Mouse (Mus musculus): ENCODE measurements around the gene Afm. TPM values are rescaled to one million over a fixed set of nuclear protein-coding genes. Genes with fewer than 3 reads are reported as not detected.

Gene Afm
- polyA plus RNA-seq, 1 experiment: not detected

GRCm38 (mm10) chr5:90560743-90561142 lies 42.0 kb downstream of the Afm start, which contains the start of gene 5830473C10Rik:
Gene 5830473C10Rik, plus strand, starts transcription at chr5:90561107.
- Histone ChIP-seq H3K4me3 (replicated peaks; ENCODE audit: insufficient read depth, low read depth, low read length) (no peak within 1 kb of the TSS), H3K4me1 (ENCODE audit: control insufficient read depth, insufficient read depth, low read length) (no peaks in the 10 kb centered on the region), H3K27ac (ENCODE audit: insufficient read depth, low read length) (no peak within 1 kb of the TSS), H3K27me3 (ENCODE audit: control insufficient read depth, insufficient read depth, low read length) (no peaks in the 10 kb centered on the region)
- whole genome bisulfite sequencing: 90% methylated on average over 6 of the region's 6 CpGs
- TF ChIP-seq CTCF (IDR thresholded peaks at IDR 0.05; ENCODE audit: borderline replicate concordance, insufficient read depth, low read depth, low read length) (no peak), POLR2A (IDR thresholded peaks at IDR 0.05; ENCODE audit: borderline replicate concordance, insufficient read depth, low read length) (no peak)
- no peak for DNase-seq

DNA sequence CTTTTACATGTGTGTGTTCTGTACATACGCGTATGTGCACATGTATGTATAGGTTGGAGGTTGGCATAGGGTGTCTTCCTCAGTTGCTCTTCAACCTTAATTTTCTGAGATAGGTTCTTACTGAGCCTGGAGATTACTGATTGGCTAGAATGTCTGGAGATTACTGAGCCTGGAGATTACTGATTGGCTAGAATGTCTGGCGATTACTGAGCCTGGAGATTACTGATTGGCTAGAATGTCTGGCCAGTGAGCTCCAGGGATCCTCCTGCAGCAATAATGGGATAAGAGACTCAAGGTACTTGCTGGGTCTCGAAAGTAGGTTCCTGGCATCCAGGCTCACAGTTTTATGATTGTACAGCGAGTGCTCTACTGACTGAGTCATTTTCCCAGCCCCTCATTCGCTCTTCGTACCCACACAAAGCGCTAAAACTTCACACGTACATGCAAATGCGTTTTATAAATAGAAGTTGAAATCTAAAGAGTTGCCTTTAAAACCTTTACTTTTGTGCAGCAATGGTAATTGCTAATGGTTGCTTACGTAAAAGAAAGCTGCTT lies 43.1 kb downstream of the Afm start:
- no peak for DNase-seq
- no peak overlapping the region for H3K27ac ChIP-seq (ENCODE audit: insufficient read depth, low read length)
- 93% methylated on average over 11 of the region's 11 CpGs for WGBS
- no peaks in the 10 kb centered on the region for H3K27me3 ChIP-seq (ENCODE audit: control insufficient read depth, insufficient read depth, low read length)
- TF ChIP-seq POLR2A (IDR thresholded peaks at IDR 0.05; ENCODE audit: borderline replicate concordance, insufficient read depth, low read length): no peak
- no peak for TF ChIP-seq CTCF (IDR thresholded peaks at IDR 0.05; ENCODE audit: borderline replicate concordance, insufficient read depth, low read depth, low read length)
- H3K4me1 ChIP-seq (ENCODE audit: control insufficient read depth, insufficient read depth, low read length): no peaks in the 10 kb centered on the region
- no peak overlapping the region for H3K4me3 ChIP-seq (replicated peaks; ENCODE audit: insufficient read depth, low read depth, low read length)

- no peaks in the 10 kb centered on the region for H3K27me3 ChIP-seq (ENCODE audit: control insufficient read depth, insufficient read depth, low read length)
- H3K4me1 ChIP-seq (ENCODE audit: control insufficient read depth, insufficient read depth, low read length): no peaks in the 10 kb centered on the region
- H3K27ac ChIP-seq (ENCODE audit: insufficient read depth, low read length): no peak overlapping the region
- DNase-seq: no peak
- no peak for TF ChIP-seq POLR2A (IDR thresholded peaks at IDR 0.05; ENCODE audit: borderline replicate concordance, insufficient read depth, low read length)
- no peak for TF ChIP-seq CTCF (IDR thresholded peaks at IDR 0.05; ENCODE audit: borderline replicate concordance, insufficient read depth, low read depth, low read length)
- no peak overlapping the region for H3K4me3 ChIP-seq (replicated peaks; ENCODE audit: insufficient read depth, low read depth, low read length)
- WGBS: 90% methylated on average over 4 of the region's 4 CpGs
These were observed 44.1 kb downstream of the Afm start for GRCm38 (mm10) chr5:90562880-90563279.

DNA sequence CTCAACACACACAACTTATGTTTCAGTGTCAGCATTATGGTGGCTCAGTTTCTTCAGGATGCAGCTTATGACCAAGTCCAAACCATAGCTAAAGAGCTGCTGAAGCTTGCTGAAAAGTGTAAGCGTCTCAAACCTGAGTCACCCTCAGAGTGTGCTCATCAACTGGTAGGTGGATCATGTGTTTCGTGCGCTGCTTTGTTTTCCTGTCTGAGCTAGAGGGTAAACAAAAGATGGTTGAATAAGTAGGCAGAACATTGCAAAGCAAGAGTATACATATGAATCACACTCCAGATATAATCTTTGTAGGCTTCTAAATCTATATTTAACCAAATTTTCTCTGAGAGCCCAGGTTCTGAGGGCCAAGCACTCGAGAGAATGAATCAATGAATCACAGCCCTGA lies 45.4 kb downstream of the Afm start:
- Histone ChIP-seq H3K27ac (ENCODE audit: insufficient read depth, low read length) (no peak overlapping the region), H3K27me3 (ENCODE audit: control insufficient read depth, insufficient read depth, low read length) (no peaks in the 10 kb centered on the region), H3K4me1 (ENCODE audit: control insufficient read depth, insufficient read depth, low read length) (no peaks in the 10 kb centered on the region), H3K4me3 (replicated peaks; ENCODE audit: insufficient read depth, low read depth, low read length) (no peak overlapping the region)
- no peak for DNase-seq
- TF ChIP-seq POLR2A (IDR thresholded peaks at IDR 0.05; ENCODE audit: borderline replicate concordance, insufficient read depth, low read length) (no peak), CTCF (IDR thresholded peaks at IDR 0.05; ENCODE audit: borderline replicate concordance, insufficient read depth, low read depth, low read length) (no peak)
- 88% methylated on average over 4 of the region's 4 CpGs for WGBS

- 83% methylated on average over 6 of the region's 6 CpGs for WGBS
- no peak for DNase-seq
- Histone ChIP-seq H3K4me3 (replicated peaks; ENCODE audit: insufficient read depth, low read depth, low read length) (no peak overlapping the region), H3K4me1 (ENCODE audit: control insufficient read depth, insufficient read depth, low read length) (no peaks in the 10 kb centered on the region), H3K27ac (ENCODE audit: insufficient read depth, low read length) (no peak overlapping the region), H3K27me3 (ENCODE audit: control insufficient read depth, insufficient read depth, low read length) (no peaks in the 10 kb centered on the region)
- TF ChIP-seq POLR2A (IDR thresholded peaks at IDR 0.05; ENCODE audit: borderline replicate concordance, insufficient read depth, low read length): no peak
- no peak for TF ChIP-seq CTCF (IDR thresholded peaks at IDR 0.05; ENCODE audit: borderline replicate concordance, insufficient read depth, low read depth, low read length)
These were observed 46.5 kb downstream of the Afm start for GRCm38 (mm10) chr5:90565205-90565604.

DNA sequence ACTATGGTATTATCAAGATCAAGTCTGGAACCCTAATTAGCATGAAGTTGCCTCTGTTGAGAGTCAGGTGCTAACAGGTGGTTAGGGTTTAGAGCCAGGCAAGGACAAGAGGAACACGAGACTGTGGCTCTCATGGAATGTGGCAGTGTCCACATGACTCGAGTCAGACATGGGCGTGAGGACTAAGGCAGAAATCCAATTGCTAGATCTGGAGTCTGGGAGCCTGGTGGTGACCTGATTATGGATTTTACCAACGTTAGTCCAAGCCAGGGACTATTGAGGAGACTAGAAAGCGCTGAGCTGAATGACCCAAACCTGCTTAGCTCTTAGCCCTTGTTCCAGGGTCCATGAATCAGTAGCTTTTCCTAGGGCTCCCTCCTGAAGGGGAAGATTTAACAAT lies 49.1 kb downstream of the Afm start:
- WGBS: 48% methylated on average over 5 of the region's 5 CpGs
- no peak overlapping the region for H3K27ac ChIP-seq (ENCODE audit: insufficient read depth, low read length)
- no peaks in the 10 kb centered on the region for H3K27me3 ChIP-seq (ENCODE audit: control insufficient read depth, insufficient read depth, low read length)
- no peak for DNase-seq
- TF ChIP-seq POLR2A (IDR thresholded peaks at IDR 0.05; ENCODE audit: borderline replicate concordance, insufficient read depth, low read length) (no peak), CTCF (IDR thresholded peaks at IDR 0.05; ENCODE audit: borderline replicate concordance, insufficient read depth, low read depth, low read length) (no peak)
- no peak overlapping the region for H3K4me3 ChIP-seq (replicated peaks; ENCODE audit: insufficient read depth, low read depth, low read length)
- no peaks in the 10 kb centered on the region for H3K4me1 ChIP-seq (ENCODE audit: control insufficient read depth, insufficient read depth, low read length)

- TF ChIP-seq CTCF (IDR thresholded peaks at IDR 0.05; ENCODE audit: borderline replicate concordance, insufficient read depth, low read depth, low read length) (no peak), POLR2A (IDR thresholded peaks at IDR 0.05; ENCODE audit: borderline replicate concordance, insufficient read depth, low read length) (no peak)
- Histone ChIP-seq H3K4me1 (ENCODE audit: control insufficient read depth, insufficient read depth, low read length) (no peaks in the 10 kb centered on the region), H3K27ac (ENCODE audit: insufficient read depth, low read length) (no peak overlapping the region), H3K27me3 (ENCODE audit: control insufficient read depth, insufficient read depth, low read length) (no peaks in the 10 kb centered on the region), H3K4me3 (replicated peaks; ENCODE audit: insufficient read depth, low read depth, low read length) (no peak overlapping the region)
- DNase-seq: no peak
These were observed 49.6 kb downstream of the Afm start for GRCm38 (mm10) chr5:90568338-90568737.

GRCm38 (mm10) chr5:90571216-90571615 lies 52.5 kb downstream of the Afm start:
- no peak for TF ChIP-seq POLR2A (IDR thresholded peaks at IDR 0.05; ENCODE audit: borderline replicate concordance, insufficient read depth, low read length)
- no peak for TF ChIP-seq CTCF (IDR thresholded peaks at IDR 0.05; ENCODE audit: borderline replicate concordance, insufficient read depth, low read depth, low read length)
- DNase-seq: no peak
- H3K27me3 ChIP-seq (ENCODE audit: control insufficient read depth, insufficient read depth, low read length): no peaks in the 10 kb centered on the region
- H3K4me1 ChIP-seq (ENCODE audit: control insufficient read depth, insufficient read depth, low read length): no peaks in the 10 kb centered on the region
- H3K27ac ChIP-seq (ENCODE audit: insufficient read depth, low read length): no peak overlapping the region
- H3K4me3 ChIP-seq (replicated peaks; ENCODE audit: insufficient read depth, low read depth, low read length): no peak overlapping the region
- WGBS: 14% methylated on average over 3 of the region's 3 CpGs
